Mouse (Mus musculus) G1E (cell line): ENCODE results near the gene Filip1l.

Experiments
- CTCF ChIP-seq: IDR thresholded peaks from 2 replicates; pipeline ENCODE4 v1.5.1; 2012; ENCODE audit warnings: low read depth, low read length, inconsistent platforms, mixed read lengths
- GATA1 ChIP-seq: IDR thresholded peaks from 2 replicates; pipeline ENCODE4 v1.6.1; 2012; ENCODE audit warnings: borderline replicate concordance, low read length, inconsistent platforms, mixed read lengths
- POLR2AphosphoS5 ChIP-seq: IDR thresholded peaks from 2 replicates; pipeline ENCODE4 v1.6.1; 2012; ENCODE audit warnings: low read depth, low read length, inconsistent platforms; ENCODE audit not compliant: insufficient replicate concordance
- TAL1 ChIP-seq: conservative IDR thresholded peaks from 2 replicates; pipeline ENCODE4 v1.6.1; 2012; ENCODE audit warnings: low read depth, low read length, inconsistent platforms, mixed read lengths

- TF ChIP-seq CTCF (no peak), GATA1 (no peak), POLR2AphosphoS5 (no peak), TAL1 (no peak)
Measured at GRCm38 (mm10) chr16:57465386-57465913, 112.6 kb downstream of the Filip1l start.
